Mouse (Mus musculus) lung, embryonic 16.5 days (tissue): Measurements from ENCODE around the gene Rspry1. TPM values are rescaled to one million over a fixed set of nuclear protein-coding genes. Genes with fewer than 3 reads are reported as not detected.

Source experiments
- ATAC-seq: fragments of 200-750 bp; cut with Nextera tagmentation; 2 replicates; pipeline ENCODE4 v1.8.0; 2017; ENCODE audit warnings: low read depth, mild to moderate bottlenecking, moderate library complexity
- H3K27ac ChIP-seq: fragments of 300-500 bp; sonication (generic); 2 replicates; pipeline ENCODE4 v1.5.1; 2014; ENCODE audit warnings: mild to moderate bottlenecking, control low read depth, low read length
- H3K27me3 ChIP-seq: fragments of 300-500 bp; sonication (generic); 2 replicates; pipeline ENCODE4 v1.6.1; 2014; ENCODE audit warnings: low read depth, low read length, mixed read lengths; ENCODE audit not compliant: control insufficient read depth, insufficient read depth
- H3K36me3 ChIP-seq: fragments of 300-500 bp; sonication (generic); 2 replicates; pipeline ENCODE4 v1.6.1; 2014; ENCODE audit warnings: low read length; ENCODE audit not compliant: control insufficient read depth, insufficient read depth
- H3K4me1 ChIP-seq: fragments of 300-500 bp; sonication (generic); replicated peaks from 2 replicates; pipeline ENCODE4 v1.6.1; 2014; ENCODE audit warnings: low read length, mixed read lengths; ENCODE audit not compliant: control insufficient read depth, insufficient read depth
- H3K4me2 ChIP-seq: fragments of 300-500 bp; sonication (generic); 2 replicates; pipeline ENCODE4 v1.6.1; 2014; ENCODE audit warnings: low read depth, low read length, control low read depth
- H3K4me3 ChIP-seq: fragments of 300-500 bp; sonication (generic); 2 replicates; pipeline ENCODE4 v1.5.1; 2014; ENCODE audit warnings: mild to moderate bottlenecking, low read length, control low read depth
- H3K9ac ChIP-seq: fragments of 300-500 bp; sonication (generic); 2 replicates; pipeline ENCODE4 v1.6.1; 2014; ENCODE audit warnings: low read length, control low read depth
- H3K9me3 ChIP-seq: fragments of 300-500 bp; sonication (generic); 2 replicates; pipeline ENCODE4 v1.6.1; 2016; ENCODE audit warnings: low read length; ENCODE audit not compliant: control insufficient read depth
- WGBS: fragments of 180-500 bp; shearing (Covaris S2); extraction: QIAGEN DNeasy Blood & Tissue Kit; methylation state at CpG from one replicate; pipeline ENCODE4 v1.1.7; 2014; 5-methylcytosine and 5-hydroxymethylcytosine counted together
- polyA plus RNA-seq: library from polyadenylated mRNA; unstranded; fragments of >200 nt; fragmentation: Nextera tagmentation; extraction: Ambion mirVana; gene quantifications from 2 replicates; pipeline ENCODE4 v1.2.1, GENCODE M21; 2015

Gene Rspry1
- polyA plus RNA-seq, 1 experiment from 2014 or later: 32.7 TPM

DNA sequence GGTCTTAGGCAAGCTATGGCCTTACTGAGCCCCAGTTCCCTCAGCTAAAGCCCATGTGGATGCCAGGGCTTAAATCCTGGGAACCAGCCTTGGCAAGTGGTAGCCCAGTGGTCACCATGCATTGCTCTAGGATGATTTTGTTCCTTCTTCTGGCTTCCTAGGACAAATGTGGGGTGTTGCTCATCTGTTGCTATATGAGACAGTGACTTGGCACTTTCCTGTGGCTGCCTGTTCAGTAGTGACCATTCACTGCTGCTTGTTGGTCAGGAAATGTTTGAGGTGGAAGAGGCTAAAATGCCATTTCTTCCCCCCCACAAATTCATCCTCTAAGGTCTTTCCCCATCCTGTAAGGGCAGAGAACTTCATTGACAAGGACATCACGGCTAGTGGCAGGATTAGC, 32.3 kb upstream of the Rspry1 start:
- H3K4me2 ChIP-seq: no peak overlapping the region
- peaks cover under 1% of the 10 kb centered on the region; the same call in 1 of the 2 replicates for H3K36me3 ChIP-seq
- ATAC-seq: no peak
- H3K27me3 ChIP-seq: no peaks in the 10 kb centered on the region
- H3K27ac ChIP-seq: no peak overlapping the region
- no peak overlapping the region for H3K9ac ChIP-seq
- H3K9me3 ChIP-seq: no peaks in the 10 kb centered on the region
- no peaks in the 10 kb centered on the region for H3K4me1 ChIP-seq
- no peak overlapping the region for H3K4me3 ChIP-seq
- 73% methylated on average over 1 of the region's 1 CpGs for WGBS

DNA sequence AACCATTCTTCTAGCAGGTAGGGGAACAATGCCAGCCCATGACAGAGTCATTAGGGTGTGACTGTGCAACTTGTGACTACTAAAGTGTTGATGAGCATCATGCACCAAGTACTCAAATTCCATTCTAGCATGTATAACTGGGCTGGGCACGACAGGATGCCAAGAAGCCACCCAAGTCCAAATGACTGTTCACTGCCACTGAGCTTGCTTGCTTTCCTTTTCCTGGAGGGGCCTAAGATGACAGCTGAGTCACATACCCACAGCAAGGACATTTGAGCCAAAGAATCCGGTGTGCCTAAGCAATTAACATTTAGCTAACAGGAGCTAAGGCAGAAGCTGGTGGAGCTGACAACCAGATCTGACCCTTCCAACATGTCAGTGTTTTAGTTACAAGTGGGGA, 29.8 kb upstream of the Rspry1 start:
- no peaks in the 10 kb centered on the region for H3K27me3 ChIP-seq
- H3K36me3 ChIP-seq: peaks cover 8% of the 10 kb centered on the region
- no peaks in the 10 kb centered on the region for H3K4me1 ChIP-seq
- H3K9me3 ChIP-seq: no peaks in the 10 kb centered on the region
- WGBS: 77% methylated on average over 2 of the region's 2 CpGs
- no peak overlapping the region for H3K4me2 ChIP-seq
- no peak for ATAC-seq
- H3K4me3 ChIP-seq: no peak overlapping the region
- no peak overlapping the region for H3K9ac ChIP-seq
- H3K27ac ChIP-seq: no peak overlapping the region

DNA sequence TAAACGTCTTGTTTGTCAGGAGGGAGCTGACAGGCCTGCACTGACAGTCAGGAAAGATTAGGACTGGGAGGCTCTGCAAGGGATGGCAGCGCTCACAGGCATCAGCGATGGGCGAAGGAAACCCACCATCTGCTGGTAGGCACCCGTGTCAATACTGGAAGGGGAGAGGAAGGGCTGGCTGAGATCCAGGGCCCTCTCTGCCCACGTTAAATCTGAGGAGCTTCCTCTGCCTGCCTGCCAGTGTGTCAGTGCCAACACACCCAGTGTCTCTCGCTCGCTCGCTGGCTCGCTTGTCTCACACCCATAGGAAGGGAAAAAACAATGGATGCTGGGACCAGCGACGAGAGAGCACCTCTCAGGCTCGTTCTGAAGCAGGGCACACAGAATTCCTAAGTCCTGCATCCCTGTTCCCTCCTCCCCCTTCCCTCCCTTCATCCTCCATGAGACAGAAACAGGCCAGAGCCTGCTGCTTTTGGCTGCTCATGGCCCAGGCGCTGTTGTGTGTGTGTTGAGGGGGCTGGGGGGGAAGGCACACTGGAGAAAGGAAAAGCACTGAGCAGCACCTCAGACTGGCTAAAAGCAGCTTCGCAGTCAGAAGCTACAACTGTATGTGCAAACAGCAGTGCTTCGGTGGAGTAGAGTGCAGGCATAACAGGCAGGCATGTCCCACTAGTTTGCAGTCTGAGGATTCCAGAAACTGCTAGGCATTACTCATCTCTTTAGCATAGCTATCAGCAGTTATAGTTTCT, 27.4 kb upstream of the Rspry1 start:
- no peak overlapping the region for H3K4me3 ChIP-seq
- 85% methylated on average over 16 of the region's 16 CpGs for WGBS
- ATAC-seq: no peak
- H3K4me1 ChIP-seq: no peaks in the 10 kb centered on the region
- no peaks in the 10 kb centered on the region for H3K9me3 ChIP-seq
- peaks cover 23% of the 10 kb centered on the region for H3K36me3 ChIP-seq
- H3K9ac ChIP-seq: no peak overlapping the region
- no peaks in the 10 kb centered on the region for H3K27me3 ChIP-seq
- H3K27ac ChIP-seq: no peak overlapping the region
- H3K4me2 ChIP-seq: no peak overlapping the region

DNA sequence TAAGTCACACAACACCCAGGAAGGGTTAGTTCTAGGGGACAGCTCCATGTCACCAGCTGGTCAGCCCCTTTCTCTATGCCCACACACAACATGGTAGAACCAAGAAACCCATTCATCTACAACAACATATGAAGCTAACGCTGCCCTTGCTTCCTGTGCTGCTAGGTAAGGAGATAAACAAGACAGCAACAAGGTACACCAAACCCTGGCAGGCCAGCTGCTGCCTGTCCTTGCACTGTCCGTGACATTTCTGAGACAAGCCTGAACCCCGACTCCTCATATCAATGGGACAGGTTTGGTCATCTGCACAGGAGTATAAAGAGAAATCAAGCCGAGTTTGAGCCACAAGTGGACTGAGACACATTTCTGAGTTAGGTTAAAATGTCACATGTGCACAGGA, 26.6 kb upstream of the Rspry1 start:
- Histone ChIP-seq H3K4me2 (no peak overlapping the region), H3K27me3 (no peaks in the 10 kb centered on the region), H3K27ac (no peak overlapping the region), H3K36me3 (peaks cover 23% of the 10 kb centered on the region), H3K4me1 (no peaks in the 10 kb centered on the region), H3K4me3 (no peak overlapping the region), H3K9me3 (no peaks in the 10 kb centered on the region), H3K9ac (no peak overlapping the region)
- ATAC-seq: no peak
- 87% methylated on average over 4 of the region's 4 CpGs for WGBS

DNA sequence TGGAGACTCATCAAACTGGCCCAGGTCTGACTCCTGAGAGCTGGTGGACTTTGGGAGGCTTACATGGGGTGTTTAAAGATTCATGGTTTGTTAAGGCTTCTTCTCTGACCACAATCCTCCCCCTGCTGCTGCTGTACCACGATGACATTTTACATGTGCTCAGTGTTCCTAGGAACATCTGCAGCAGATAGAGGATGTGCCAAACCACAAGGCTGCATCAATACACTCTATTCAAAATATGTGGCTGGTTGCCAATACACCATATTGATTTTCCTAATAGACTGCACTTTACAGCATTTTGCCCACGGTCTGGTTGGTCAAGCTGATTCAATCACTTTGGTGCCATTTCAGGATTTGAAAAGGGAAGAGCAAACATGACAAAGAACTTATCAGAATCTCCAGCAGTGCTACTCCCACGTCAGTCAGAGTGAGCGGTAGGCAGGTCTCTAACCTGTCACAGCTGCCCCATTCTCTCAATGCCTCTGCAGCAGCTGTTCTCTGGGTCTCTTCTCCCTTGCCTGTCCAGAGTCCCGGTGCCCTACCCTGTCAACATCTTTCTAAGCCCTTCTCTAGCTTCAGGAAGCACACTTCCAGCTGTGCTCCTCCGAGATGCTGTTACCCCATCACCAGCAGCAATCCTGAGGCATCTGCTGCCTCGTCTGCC, 19.8 kb upstream of the Rspry1 start:
- Histone ChIP-seq H3K9ac (no peak overlapping the region), H3K4me2 (no peak overlapping the region), H3K27ac (no peak overlapping the region), H3K4me3 (no peak overlapping the region), H3K36me3 (peaks cover 52% of the 10 kb centered on the region), H3K27me3 (no peaks in the 10 kb centered on the region), H3K9me3 (no peaks in the 10 kb centered on the region), H3K4me1 (no peaks in the 10 kb centered on the region)
- no peak for ATAC-seq
- 86% methylated on average over 7 of the region's 7 CpGs for WGBS

DNA sequence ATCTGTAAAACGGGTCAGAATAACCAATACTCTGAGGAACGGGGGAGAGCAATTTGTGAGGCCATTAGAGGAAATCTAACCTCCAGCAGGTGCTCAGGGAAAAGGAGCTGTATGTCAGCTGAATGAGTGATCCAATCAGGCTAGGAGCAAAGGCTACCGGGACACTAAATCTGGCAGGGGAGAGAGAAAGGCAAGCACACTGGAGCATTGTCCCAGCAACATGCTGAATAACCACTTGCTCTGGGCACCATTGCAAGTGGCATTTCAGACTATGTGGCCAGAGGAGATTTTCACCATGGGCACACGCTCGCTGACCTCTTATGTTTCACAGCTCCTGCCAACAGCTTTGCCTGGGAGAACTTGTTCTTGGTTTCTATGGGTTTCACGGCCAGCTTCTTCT, 19.2 kb upstream of the Rspry1 start:
- no peak overlapping the region for H3K9ac ChIP-seq
- no peaks in the 10 kb centered on the region for H3K9me3 ChIP-seq
- H3K4me3 ChIP-seq: no peak overlapping the region
- no peaks in the 10 kb centered on the region for H3K27me3 ChIP-seq
- no peak overlapping the region for H3K27ac ChIP-seq
- peaks cover 57% of the 10 kb centered on the region for H3K36me3 ChIP-seq
- WGBS: 94% methylated on average over 6 of the region's 6 CpGs
- no peak overlapping the region for H3K4me2 ChIP-seq
- ATAC-seq: no peak
- no peaks in the 10 kb centered on the region for H3K4me1 ChIP-seq

DNA sequence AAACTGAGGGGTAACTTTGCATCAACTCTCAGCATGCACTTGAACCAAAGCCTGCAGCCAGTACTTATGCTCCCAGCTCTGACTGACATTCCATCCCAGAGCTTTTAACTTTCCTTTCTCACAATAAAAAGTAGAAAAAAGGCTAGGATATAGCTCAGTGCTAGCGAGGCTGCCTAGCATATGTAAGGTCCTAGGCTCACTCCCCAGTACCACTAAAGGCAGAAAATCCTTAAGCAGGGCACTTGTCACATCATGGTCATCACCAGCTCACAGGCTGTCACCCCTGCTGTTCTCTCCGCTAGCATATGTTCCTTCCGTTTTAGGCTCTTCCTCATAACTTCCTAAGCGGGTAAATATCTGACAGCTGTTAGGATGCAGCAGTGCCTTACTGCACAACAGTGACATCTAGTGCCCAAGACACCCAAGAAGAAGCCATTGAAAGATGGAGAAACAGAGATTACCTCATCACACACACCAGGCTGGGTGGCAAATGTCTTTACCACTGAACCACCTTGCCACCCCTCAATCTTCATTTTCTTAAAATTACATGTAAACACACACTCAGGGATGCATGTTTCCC, 17.4 kb upstream of the Rspry1 start:
- peaks cover 42% of the 10 kb centered on the region for H3K36me3 ChIP-seq
- no peak overlapping the region for H3K9ac ChIP-seq
- WGBS: 46% methylated on average over 4 of the region's 4 CpGs
- no peak for ATAC-seq
- no peaks in the 10 kb centered on the region for H3K27me3 ChIP-seq
- no peak overlapping the region for H3K4me2 ChIP-seq
- H3K4me1 ChIP-seq: no peaks in the 10 kb centered on the region
- no peak overlapping the region for H3K27ac ChIP-seq
- H3K9me3 ChIP-seq: no peaks in the 10 kb centered on the region
- no peak overlapping the region for H3K4me3 ChIP-seq

DNA sequence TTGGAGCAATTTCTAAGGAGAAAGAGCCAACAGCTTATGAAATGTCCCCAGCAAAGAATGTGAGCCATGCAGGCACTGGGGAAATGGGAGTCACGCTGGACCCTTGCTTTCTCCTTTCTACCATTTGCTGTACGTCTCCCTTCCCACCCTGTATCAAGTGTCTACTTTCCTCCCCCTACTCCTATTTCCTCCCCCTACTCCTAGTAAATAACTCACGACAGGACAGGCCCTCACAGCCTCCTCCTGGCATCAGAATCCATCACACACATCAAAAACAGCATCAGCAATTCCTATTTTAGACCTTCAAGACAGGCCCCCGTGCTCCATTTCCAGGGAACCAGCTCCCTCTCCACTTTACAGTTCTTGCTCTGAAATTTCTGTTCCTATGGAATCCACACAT, 10.0 kb upstream of the Rspry1 start:
- H3K27me3 ChIP-seq: no peaks in the 10 kb centered on the region
- no peak overlapping the region for H3K4me3 ChIP-seq
- H3K4me1 ChIP-seq: no peaks in the 10 kb centered on the region
- 66% methylated on average over 4 of the region's 4 CpGs for WGBS
- ATAC-seq: no peak
- H3K9me3 ChIP-seq: no peaks in the 10 kb centered on the region
- no peak overlapping the region for H3K4me2 ChIP-seq
- H3K36me3 ChIP-seq: peaks cover 8% of the 10 kb centered on the region
- H3K9ac ChIP-seq: no peak overlapping the region
- H3K27ac ChIP-seq: no peak overlapping the region

DNA sequence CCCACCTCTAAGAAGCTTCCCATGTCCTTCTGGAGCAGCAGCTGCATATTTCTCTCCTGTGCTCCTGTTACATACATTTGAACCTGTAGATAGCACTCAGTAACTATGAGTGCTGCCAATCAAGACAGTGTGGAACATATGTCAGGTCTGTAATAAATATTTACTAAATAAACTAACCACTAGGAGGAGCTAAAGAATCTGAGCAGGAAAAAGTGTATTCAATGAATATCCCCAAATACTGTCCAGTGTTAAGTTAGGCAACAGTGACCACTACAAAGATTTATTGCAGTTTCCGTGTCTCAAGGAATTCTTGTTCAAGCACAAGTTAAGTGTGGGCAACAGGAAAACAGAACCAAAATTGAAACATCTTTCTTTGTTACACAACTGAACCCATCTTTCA, 7.5 kb upstream of the Rspry1 start:
- H3K4me3 ChIP-seq: no peak overlapping the region
- H3K4me1 ChIP-seq: no peaks in the 10 kb centered on the region
- no peak overlapping the region for H3K9ac ChIP-seq
- 33% methylated on average over 1 of the region's 1 CpGs for WGBS
- H3K27ac ChIP-seq: no peak overlapping the region
- H3K9me3 ChIP-seq: no peaks in the 10 kb centered on the region
- no peaks in the 10 kb centered on the region for H3K36me3 ChIP-seq
- no peak overlapping the region for H3K4me2 ChIP-seq
- H3K27me3 ChIP-seq: no peaks in the 10 kb centered on the region
- ATAC-seq: no peak
